Mouse (Mus musculus): Measurements from ENCODE around the gene Cables2. TPM values are rescaled to one million over a fixed set of nuclear protein-coding genes. Genes with fewer than 3 reads are reported as not detected.

Cables2 gene
- total RNA-seq, 2 experiments from 2014 or later = 9.7 to 11.5 TPM

DNA sequence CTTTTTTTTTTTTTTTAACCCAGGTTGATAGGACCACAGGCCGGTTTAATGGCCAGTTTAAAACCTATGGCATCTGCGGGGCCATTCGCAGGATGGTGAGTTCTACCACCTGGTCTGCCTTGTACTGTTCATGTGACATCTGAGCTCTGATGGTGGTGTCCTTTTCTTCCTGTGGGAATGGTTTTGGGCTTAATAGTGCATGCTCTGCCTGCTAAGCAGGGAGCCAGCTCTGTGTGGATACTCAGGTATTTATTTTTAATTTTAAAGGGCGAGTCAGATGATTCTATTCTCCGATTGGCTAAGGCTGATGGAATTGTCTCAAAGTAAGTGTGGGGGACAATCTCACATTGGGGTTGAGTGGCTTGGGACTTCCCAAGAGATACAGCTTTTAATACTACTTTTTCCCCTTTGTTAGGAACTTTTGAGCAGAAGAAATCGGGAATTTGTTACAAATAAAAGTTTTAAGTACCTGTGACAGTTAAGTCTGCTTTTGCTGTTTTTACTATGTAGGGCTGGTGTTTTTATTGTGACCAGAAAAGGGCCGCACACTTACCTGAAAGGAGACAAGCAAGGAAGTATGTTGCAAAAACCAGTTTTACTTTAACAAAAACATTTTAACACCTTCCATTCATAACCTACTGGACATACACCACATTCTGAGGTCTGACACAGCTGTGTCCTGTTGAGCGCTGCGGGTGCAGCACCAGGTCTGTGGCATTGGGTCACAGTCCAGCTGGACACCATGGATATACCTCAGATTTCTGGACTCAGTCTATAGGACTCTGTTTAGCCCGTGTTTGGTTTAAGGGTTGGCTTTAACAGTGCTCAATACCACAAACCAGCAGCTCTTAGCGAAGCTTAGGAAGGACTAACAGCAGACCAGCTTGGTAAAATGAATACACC lies 15.1 kb downstream of the Cables2 start:
- intact Hi-C loops (cut with DNase I) = loop anchor here (10.0 kb wide), 1 partner anchor 283 kb away; the partner anchor contains the start of gene Taf4
- DNase-seq = no peak

DNA sequence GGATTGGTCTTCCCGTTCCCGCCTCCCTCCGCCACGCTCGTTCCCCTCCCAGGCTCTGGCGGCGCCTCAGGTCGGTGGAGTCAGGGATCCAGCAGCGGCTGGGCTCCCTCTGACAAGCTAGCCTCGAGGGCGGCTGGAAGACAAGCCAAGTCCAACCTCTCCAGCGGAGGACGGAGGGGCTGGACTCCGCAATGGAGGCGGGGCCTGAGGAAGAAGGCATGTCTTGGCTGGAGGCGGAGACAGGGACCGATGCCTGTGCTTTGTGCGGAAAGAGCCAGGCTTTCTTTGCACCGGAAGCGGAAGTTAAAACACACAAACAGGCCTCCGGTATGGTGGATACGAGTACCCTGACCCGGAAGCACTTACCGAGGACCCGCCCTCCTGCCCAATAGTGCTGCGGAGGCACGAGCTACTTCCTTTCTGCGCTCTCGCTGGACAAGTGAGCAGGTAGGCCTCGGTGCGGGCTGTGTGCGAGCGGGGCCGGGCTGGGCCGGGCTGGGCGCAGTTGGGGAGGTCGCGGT lies 16.2 kb downstream of the Cables2 start, which contains the start of gene Rps21:
Gene Rps21 (plus strand): TSS at position 377 of the 521 bp plus-strand sequence.
- DNase-seq = peak; percentile 95 to 98
- intact Hi-C loops (cut with DNase I) = loop anchor here (10.0 kb wide), 1 partner anchor 282 kb away; the partner anchor contains the start of gene Taf4

DNA sequence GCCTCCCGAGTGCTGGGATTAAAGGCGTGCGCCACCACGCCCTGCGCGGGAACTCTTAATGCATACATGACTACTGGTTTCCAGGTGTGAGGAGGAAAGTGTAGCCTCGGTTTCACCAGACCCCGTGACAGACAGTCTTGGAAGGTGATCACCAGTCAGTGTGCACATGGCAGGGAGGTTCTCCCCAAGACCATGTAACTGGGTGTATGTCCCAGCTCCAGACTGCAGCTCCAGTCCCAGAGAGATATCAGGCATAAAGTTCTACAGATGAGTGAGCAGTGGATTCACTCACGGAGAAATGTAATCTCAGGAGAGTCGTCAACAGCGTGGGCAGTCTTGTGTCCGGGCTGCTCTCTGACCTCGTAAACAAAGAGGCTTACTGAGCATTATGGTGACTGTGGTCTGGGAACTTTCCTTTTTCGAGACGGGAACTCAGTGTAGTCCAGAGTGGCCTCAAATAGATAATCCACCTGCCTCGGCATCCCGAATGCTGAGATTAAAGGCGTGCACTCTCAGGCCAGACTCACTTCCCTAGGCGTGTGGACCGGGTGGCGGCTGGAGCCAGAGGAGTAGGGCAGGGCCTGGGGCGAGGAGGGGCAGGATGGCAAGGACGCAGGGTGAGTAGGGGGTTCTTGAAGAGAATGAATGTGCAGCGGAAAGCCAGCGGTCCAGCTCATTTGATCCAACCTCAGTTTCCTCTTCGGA lies 16.8 kb downstream of the Cables2 start:
- DNase-seq = no peak
- intact Hi-C loops (cut with DNase I) = loop anchor here (10.0 kb wide), 1 partner anchor 282 kb away; the partner anchor contains the start of gene Taf4

DNA sequence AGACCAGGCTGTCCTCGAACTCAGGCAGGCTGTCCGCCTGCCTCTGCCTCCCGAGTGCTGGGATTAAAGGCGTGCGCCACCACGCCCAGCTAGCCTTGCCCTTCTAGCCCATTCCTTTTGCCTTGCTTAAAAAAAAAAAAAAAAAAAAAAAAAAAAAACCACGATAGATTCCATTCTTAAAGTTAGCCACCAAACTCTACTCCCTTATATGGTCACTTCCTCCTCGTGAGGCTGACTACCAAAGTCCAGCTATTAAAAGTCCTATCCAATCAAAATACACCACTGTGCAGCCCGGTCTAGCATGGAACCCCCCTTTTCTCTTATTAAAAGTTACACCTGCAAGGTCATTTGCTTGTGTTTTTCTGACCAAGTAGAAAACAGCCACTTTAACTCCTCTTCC lies 17.6 kb downstream of the Cables2 start:
- no peak for DNase-seq
- intact Hi-C loops (cut with DNase I) = loop anchor here (10.0 kb wide), 1 partner anchor 281 kb away; the partner anchor contains the start of gene Taf4

DNA sequence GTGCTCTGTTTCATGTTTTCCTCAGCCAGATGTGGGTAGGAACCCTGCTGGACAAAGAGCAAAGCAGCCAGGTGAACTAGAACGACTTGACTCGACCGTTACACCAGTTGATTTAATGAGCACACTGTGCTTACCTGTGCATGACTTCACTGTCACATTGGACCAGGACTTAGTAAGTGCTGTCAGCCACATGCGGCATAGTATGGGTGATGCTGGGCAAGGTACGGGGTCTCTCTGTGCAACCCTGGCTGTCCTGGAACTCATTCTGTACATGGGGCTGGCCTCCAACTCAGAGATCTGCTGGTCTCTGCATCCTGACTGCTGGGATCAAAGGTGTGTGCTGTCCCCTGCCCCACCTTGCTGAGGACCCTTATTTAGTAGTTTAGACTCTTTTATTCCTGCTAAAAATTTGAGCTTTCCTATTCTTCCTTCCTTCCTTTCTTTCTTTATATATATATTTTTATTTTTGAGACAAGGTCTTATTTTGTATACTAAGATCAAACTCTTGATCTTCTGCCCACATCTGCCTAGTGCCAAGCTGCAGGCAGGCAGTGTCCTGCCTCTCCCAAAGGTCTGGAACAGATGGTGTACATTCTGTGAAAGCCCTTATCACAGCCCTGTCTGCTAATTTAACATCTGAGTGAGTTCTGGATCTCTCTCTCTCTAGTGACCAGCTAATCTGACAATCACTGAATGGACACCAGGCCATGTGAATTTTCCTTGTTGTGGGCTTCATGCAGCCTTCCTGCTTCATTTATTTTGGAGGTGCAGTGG lies 18.7 kb downstream of the Cables2 start:
- intact Hi-C loops (cut with DNase I) = loop anchor here (5.0 to 10.0 kb wide), 2 partner anchors 72 to 280 kb away; partner anchors contain the start of gene Taf4
- no peak for DNase-seq

DNA sequence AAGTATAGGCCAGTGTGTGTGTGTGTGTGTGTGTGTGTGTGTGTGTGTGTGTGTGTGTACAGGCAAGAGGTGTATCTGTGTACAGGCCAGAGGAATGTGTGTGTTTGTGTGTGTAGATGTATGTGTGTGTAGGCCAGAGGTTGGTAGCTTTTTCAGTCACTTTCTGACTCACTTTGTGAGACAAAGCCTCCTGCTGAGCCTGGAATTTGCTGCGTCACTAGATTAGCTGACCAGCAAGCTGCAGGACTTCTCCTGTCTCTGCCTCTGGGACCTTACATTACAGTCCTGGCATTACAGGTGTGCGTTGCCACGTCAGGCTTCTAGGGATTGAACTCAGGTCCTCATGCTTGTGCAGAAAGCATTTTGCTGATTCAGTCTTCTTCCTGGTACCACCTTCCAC lies 21.5 kb downstream of the Cables2 start:
- intact Hi-C loops (cut with DNase I) = loop anchor here (2.0 to 10.0 kb wide), 3 partner anchors 41 to 277 kb away; partner anchors contain the start of gene Taf4
- DNase-seq = no peak

DNA sequence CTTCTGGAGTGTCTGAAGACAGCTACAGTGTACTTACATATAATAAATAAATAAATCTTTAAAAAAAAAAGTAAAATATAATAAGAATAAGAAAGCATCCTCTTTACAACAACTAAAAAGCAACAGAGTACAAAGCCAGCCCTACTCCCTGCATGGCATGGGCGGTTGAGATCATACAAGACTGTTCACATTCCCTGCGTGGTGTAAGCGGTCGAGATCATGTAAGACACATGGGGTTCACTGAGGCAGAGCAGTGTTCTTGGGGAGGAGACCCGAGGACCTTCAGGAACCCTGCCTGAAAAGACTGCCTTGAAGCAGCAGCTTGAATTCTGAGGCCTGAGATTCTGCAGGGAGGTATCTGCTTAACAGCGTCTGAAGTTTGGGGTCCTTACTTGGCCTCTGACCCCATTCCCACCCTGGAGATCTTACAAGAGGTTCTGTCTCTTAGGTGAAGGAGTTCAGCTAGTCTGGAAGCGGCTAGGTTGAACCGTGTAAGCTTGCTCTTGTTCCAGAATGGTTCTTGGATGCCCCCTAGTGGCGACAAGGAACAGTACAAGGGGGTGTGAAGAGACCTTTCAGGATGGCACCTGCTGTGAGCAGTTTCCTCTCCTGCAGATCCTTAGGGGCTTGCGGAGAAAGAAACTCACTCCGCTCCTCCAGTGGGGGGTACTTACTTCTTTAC lies 22.2 kb downstream of the Cables2 start:
- peak; percentile 52 to 66 for DNase-seq
- intact Hi-C loops (cut with DNase I) = loop anchor here (2.0 to 10.0 kb wide), 3 partner anchors 40 to 276 kb away; partner anchors contain the start of gene Taf4

DNA sequence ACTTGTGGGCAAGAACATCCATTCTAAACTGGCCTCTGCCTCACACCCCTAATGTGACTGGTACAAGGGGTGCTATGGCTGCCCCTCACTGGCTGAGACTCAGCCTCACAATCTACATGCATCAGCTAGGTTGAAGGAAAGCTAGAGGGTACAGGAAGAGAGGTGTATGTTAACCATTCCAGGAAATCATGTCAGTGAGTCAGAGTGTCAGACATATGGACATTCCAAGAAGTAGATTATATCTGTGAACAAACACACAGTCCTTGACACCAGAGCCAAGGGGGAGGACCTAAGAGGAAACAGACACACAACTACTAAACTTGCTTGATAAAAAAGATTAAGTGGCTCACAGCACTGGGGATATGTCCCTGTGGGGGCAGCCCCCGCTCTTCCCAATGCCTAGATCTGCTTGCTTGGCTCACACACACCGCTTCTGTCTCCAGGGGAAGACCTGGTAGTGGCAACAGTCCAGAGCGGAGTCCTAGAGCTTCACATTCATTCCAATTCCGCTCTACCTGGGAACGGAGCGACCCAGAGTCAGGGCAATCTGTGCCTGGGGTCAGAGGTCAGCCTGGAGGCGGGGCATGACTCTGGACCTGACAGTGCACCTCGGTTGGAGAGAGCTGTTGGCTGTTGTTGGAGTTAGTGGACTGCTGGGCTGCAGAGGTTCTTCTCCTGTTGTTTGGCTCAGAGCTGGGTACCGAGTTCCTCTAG lies 24.2 kb downstream of the Cables2 start:
- intact Hi-C loops (cut with DNase I) = loop anchor here (10.0 kb wide), 1 partner anchor 334 kb away; no protein-coding TSS in a partner anchor
- no peak for DNase-seq

DNA sequence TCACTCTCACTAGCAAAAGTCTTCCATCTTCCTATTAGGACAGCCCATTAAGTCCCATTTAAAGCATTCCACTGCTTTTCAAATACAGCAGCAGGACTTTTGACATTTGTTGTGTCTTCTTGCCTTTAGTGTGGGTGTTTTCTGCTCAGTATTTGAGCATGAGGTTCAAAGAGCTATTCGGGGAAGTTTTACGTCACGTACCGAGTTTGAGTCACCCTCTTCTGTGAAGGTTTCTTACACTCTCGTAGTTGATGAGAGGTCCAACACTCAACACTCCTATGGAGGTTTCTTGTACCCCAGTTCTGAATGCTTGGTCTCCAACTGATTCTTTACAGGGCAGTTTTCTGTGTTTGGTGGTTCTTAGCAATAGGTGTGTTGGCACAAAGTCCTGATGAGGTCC lies 25.4 kb downstream of the Cables2 start:
- intact Hi-C loops (cut with DNase I) = loop anchor here (10.0 kb wide), 1 partner anchor 333 kb away; no protein-coding TSS in a partner anchor
- no peak for DNase-seq

DNA sequence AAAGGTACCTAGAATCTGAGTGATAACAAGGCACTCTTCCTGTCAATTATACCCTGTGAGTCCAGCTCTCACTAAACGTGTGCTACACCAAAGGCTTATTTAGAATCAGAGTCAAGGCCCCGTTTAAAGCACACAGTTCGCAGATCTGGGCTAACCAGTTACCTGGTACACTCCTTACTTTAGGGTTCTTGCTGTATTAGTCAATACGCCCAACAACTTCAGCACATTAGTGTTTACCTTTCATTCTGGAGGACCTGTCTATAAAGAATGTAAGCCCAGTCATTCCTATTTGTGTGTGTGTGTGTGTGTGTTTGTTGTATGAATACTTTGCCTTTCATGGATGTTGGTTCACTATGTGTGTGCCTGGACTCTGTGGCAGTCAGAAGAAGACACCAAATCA lies 30.2 kb downstream of the Cables2 start:
- DNase-seq = no peak
- intact Hi-C loops (cut with DNase I) = loop anchor here (10.0 kb wide), 1 partner anchor 328 kb away; no protein-coding TSS in a partner anchor

DNA sequence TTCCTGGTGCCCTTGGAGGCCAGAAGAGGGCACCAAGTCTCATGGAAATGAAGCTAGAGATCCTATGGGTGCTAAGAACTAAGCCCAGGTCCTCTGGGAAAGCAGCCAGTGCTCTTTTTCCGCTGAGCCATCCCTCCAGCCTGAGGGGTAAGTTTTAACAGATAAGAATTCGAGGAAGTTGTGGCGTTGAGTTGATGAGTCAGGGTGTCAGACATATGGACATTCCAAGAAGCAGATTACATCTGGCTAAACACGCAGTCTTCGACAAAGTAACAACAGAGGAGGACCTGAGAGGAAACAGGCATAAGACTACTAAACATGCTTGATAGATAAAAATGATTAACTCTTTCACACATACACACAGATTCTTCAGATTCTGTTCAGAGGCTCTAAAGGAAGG lies 34.7 kb downstream of the Cables2 start:
- DNase-seq = no peak
- intact Hi-C loops (cut with DNase I) = no loop called here

DNA sequence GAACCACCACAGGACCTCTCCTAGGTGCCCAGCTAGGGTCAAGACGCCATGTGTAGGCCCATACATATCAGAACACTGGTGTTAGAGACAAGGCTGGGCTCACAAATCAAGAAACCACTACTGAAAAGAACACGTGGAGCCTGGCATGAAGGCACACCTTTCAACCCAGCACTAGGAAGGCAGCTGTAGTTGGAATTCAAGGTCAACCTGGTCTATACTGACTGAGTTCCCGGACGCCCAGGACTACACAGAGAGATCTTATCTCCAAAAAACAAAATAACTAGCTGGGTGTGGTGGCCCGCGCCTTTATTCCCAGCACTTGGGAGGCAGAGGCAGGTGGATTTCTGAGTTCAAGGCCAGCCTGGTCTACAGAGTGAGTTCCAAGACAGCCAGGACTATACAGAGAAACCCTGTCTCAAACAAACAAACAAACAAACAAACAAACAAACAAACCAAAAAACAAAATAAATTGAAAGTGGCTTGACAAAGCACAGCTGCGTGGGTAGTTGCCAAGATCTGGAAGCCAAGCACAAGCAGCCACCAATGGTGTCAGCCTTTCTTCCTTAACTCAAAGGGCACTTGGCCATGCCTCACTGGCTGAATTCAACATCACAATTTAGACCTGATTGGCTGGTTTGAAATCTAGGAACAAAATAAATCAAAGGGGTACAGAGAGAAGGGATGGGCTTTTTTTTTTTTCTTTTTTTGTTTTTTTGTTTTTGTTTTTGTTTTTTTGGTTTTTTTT lies 35.5 kb downstream of the Cables2 start:
- intact Hi-C loops (cut with DNase I) = no loop called here
- no peak for DNase-seq

DNA sequence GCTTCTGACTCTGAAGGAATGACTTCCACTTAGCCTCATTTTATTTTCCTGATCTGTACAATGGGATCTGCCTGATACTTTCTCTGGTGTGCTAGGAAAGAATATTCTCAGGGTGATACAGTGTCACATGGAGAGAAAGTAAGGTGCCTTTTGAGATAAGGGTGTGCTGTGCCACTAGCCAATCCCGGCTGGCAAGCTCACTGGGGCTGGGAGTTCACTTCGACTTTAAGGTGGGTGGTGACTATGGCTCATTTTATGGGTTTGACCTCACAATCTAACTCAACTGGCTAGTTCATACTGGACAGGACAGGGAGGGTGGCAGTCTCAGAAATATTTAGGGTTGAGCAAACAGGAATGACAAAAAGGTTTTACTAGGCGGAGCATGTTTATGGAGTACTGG lies 36.4 kb downstream of the Cables2 start:
- intact Hi-C loops (cut with DNase I) = no loop called here
- DNase-seq = no peak

DNA sequence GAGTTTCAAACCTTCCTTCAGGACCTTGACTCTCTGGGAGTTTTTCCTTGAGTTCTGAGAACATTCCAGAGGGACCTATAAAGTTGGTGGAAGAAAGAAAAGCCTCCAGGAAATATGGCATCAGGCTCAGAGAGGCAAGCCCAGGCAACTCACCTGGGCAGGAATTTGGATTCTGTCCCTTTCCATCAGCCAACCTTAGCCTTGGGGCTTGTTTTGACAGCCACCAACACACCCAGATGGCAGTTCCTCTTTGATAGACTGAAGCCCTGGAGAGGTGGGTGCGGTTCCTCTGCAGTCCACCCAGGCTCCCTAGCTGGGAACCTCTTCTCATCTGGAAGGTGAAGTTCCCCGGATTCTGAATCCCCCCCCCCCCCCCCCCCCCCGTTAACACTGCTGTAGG lies 36.8 kb downstream of the Cables2 start:
- intact Hi-C loops (cut with DNase I) = no loop called here
- no peak for DNase-seq

DNA sequence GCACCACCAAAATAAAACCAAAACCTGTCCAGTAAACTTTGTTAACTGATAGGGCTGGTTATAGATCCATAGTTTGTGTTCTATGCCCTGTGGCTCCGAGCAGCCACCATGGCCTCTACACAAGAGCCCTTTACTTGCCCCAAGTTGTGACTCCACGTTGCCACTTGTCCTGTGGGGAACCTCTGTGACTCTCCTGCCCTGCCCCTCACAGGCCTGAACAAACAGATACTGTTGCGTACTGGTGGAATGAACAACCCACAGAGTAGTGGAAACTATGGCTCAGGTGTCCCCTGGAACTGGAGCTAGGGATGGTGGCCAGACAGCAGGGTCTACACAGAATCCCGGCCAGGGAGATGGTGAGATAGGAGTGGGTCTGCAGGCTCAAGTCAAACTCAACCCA lies 37.5 kb downstream of the Cables2 start:
- DNase-seq = no peak
- intact Hi-C loops (cut with DNase I) = no loop called here

DNA sequence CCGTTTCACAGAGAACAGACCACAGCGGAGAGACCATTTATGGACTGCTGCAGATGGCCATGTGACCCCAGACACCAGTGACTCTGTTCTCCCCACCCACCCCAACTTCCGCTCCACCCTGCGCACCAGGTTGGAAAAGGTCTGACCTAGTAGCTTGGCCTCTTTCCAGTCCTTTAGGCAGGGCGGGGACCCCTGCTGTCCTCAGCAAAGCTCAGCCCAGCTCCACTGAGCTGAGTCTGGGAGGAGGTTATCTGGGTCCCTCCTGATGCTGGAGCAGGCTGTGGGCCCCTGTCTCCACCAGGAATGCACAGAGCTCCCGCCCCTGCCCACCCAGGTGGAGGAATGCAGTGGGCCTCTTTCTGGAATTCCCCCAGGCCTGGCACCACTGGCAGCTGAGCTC lies 38.3 kb downstream of the Cables2 start:
- intact Hi-C loops (cut with DNase I) = no loop called here
- no peak for DNase-seq

DNA sequence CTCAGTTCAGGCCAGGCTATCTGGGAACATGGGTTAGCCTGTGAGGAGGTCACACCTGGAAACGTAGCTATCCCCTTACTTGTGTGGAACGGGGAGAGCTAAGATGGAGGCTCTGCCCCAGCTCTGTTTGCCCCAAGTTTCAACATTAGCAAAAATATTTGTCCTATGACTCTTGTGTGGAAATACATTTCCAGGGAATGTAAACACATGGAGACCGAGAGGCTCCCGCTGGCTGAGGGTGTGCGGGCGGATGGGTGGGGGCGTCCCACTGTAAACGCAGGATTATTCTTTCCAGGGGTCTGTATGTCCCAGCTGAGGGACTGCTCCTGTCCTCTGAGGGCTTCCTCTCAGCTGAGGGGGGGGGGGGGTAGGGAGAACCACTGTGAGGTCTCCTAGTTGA lies 38.9 kb downstream of the Cables2 start:
- DNase-seq = no peak
- intact Hi-C loops (cut with DNase I) = no loop called here

Data from gastrocnemius, postnatal 36 days (tissue).